Mouse (Mus musculus) common myeloid progenitor, adult 5-6 weeks (primary cell): ENCODE data around the gene Cnih3. TPM values are rescaled to one million over a fixed set of nuclear protein-coding genes. Genes with fewer than 3 reads are reported as not detected.

Source experiments
- ATAC-seq: replicated peaks from 2 replicates; pipeline ENCODE4 v1.8.0; 2016; ENCODE audit warnings: low read depth, mild to moderate bottlenecking, moderate TSS enrichment, inconsistent platforms; ENCODE audit not compliant: poor library complexity, severe bottlenecking
- total RNA-seq: library from RNA; stranded (forward); fragments of 200-1000, 187-1606 nt; gene quantifications from 2 replicates; pipeline ENCODE4 v1.2.3, GENCODE M21; 2017

The Cnih3 gene
- total RNA-seq, 1 experiment from 2014 or later: 0.09 TPM

DNA sequence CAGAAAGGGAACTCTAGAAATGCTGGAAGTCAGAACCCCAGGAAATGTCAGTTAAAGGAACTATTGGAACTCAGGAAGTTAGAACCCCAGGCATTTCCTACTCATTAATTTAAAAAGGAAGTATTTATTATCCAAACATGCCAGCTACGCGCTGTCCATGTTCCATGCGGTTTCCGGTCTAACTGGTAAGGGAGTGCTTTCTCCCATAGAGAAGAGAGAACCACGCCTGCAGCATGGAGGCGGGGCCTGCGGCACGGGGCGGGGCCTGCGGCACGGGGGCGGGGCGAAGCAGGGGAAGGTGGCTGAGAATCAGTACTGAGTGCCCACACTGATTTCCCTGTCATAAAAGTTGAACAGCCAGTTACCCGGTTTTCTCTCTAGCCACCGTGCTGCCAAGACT lies 6.9 kb upstream of the Cnih3 start:
- peak; percentile 97 for ATAC-seq

DNA sequence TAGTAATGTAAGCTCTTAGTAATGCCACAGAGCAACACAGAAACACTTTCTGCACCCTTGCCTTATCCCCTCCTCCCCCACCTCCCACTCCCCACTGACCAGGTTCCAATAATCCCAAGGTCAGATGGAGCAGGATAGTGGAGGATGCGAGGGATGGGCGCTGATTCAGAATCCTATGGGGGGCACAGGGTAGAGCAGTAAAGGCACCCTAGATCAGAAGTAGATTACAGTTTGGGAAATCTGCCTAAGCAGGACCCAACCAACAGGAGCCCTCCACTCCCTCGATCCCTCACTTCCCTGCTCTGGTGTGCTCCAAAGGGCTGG lies 423 bp upstream of the Cnih3 start:
- no peak for ATAC-seq

DNA sequence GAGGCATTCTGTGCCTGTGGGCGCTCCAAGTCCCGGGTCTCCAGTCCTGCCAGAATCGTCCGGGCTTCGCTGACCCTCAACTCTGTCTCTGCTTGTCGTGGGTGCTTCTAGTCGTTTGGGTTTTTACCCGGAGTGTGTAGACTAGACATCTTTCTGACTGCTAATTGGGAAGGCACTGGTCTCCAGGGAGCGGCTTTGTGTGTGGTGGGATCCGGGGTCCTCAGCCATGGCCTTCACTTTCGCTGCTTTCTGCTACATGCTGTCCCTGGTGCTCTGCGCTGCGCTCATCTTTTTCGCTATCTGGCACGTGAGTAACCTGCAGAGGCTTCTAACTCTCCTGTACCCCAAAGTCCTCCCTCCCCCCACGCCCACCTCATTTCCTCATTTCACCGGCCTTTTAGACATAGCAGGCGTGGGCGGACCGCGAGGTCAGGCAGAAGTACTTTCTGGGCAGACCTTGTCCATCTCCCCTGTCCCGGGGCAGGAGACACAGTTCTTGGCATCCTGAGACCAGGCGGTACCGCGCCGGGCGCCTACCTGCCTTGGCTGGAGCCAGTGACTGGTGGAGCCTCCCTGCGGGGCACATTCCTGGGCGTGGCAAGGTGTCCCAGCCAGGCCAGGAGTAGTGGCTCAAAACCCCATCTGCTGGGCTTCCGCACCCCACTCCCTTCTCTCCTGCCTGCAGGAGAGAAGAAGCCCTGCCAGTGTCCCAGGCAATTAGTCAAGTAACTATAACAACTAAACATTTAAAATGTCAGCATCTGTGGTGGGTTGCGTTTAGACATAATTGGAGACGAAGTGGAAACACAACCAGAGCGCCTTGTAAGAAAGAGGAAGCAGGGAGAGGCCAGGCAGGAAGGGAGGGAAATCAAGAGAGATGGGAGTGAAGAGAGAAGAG lies 1.0 kb downstream of the Cnih3 start:
- ATAC-seq: peak; percentile 71

DNA sequence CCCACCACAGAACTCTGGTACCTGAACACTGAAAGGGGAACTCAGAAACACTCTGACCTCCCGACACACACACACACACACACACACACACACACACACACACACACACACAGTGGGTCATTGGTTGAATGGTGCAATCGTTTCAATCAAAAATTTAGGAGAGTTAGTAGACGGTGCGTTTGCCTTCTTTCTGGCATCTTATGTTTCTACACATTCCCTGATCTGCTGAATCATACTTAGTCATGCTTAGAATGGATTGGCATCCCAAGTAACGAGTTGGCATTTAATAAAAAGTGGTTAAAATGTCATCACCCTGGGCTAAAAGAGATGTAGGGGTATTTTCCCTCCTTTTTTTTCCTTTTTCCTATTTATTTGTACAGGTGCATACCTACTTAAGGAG lies 3.3 kb downstream of the Cnih3 start:
- no peak for ATAC-seq

DNA sequence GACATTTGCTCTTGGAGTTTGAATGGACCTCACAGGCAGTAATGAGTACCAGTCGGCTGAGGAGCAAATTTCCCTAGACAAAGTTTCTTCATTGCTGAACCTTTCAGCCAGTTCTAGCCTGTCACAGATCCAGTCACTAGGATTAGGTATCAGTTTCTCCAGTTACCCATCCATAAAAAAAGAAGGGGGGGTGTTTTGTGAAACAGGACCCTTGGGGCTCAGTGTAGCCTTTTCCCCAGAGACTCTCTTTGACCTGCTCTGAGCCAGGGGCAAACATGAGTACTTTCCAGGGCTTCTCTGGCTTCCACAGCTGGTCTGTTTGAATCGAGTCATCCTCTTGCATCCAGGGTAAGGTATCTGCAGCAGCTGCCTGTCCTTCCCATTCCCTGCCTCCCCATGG lies 5.4 kb downstream of the Cnih3 start:
- ATAC-seq: no peak

DNA sequence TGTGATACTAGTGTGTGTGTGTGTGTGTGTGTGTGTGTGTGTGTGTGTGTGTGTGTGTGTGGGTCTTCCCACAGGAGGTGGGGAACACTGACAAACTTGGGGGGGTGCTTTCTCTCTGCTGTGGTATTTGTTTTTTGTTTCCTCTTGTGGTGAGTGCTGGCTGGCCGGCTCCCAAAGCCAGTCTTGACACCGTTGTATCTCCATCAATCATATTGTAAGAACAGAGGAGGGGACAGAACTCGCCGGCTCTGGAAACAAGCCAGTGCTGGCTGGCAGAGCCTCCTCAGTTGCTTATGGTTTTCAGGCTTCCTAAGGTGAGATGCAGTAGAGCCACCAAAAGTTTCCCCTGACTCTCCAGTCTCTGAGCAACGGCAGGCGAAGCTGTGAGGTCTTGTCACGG lies 6.1 kb downstream of the Cnih3 start:
- peak; percentile 33 for ATAC-seq

DNA sequence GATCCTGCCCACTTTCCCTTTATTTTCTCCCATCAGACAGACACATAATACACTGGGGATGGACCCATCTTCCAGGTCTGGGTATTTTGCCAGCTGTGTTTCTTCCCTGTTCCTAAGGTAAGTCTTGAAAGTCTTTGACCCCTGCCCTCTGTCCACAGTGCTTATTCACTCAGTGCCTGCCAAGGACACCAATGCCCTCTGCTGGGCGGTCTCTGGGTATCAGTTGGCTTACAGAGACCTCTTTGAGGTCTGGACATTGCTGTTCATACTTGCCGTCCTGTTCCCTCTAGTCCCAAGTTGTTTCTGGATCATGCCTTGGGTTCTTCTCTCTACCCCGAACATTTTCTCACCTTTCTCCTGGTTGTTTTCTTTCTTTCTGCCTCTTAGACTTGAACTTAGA lies 8.3 kb downstream of the Cnih3 start:
- no peak for ATAC-seq

DNA sequence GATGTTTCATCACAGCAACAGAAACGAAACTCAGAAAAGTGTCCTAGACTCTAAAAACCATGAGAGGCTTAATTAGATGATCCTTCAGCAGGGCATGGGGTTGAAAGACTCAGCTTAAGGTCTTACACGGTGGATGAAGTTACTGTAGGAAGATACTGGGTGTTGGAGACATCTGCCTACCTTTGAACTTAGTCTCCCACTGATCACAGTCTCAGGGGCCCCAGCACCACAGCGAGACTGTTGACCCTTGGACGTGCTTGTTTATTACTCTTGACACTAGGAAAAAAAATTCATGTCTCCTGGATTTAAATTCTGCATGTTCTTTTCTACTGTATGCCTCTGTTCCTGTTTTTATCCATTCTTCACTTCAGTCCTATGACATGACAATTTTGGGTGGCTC lies 11.6 kb downstream of the Cnih3 start:
- ATAC-seq: no peak

DNA sequence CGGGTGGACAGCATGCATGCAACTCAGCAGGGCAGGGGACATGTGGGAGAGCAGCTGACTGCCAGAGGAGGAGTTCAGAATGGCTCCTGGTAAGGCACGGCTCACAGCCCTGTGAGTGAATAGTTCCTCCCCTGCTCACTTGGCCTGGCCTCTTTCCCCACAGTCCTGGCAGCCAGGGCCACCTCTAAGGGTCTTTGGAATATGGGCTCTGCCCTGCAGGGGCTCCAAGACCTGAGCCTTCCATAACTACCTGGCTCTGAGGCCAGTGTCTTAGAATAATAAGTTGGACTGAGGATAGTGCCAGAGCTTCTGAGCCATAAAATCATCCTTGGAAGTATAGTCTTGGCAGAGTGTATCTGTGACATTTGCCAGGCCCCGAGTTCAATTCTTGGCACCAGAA lies 12.9 kb downstream of the Cnih3 start:
- no peak for ATAC-seq

DNA sequence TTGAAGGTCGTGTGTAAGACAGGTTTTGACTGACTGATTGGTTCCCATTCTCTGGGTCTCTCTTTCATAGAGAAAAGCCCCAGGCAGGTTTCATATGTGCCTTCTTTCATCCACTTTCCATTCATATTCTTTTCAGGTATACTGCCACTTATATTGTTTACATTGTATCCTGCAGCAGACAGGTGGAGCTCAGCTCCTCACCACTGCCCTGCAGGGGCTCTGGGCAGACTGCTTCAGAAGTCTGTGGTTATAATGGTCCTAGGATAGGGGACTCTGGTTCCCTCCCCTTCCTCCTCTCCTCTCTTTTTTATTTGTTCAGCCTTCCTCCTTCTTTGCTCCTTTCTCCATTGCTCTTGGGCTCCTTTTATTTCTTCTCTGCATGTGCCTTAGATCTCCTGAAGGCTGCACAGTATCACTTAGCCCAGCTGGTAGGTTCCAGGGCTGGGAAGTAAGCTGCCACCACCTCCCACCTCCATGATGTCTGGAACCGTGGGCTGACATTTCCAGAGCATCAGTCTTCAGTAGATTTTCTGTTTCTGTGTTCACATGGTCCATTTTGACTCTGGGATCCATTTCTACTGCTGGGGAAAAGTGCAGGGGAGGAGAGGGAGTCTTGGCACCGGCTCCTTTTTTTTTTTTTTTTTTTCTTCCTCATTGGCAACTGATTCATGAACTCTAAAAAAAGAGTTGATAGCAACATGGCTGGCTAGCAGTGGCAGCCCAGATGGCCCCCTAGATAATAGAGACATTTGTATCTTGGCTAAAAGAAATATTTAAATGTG lies 16.6 kb downstream of the Cnih3 start:
- ATAC-seq: no peak

DNA sequence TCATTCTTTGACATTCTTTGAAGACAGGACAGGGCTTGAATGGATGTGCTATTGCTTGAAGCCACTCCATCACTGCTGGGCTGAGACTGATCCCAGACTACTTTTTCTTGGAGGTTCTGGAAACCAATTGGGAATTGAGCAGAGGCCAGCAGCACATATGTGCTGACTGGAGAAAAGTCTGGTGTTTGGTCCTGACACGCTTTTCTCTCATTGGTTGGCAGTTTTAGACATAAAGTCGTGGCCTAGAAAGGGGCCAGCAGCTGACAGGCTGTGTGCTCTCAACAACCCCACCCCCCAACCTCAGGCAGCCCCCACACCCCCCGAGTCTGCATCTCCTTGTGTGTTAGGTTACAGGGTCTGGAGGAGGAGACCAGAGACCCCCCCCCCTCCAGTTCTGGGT lies 17.9 kb downstream of the Cnih3 start:
- ATAC-seq: no peak

DNA sequence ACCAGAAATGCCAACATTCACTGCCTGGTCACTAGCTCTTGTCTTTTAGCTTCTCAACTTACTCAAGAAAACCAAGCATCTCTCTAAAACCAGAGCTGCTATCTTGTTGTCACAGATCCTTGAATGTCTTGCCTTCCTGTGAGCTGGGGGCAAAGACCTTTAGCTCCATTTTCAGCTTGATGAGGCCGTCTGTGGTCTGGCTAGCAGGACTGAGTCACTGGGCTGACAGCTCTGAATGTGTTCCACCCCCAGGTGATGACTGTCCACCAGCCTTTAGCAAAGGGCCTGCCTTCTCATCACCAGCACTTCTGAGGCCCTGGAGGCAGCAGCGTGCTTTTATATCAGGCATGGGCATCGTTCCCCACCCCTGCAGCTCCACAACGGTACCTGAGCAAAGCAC lies 18.8 kb downstream of the Cnih3 start:
- 0 out of 2 replicates have a peak, but pooled peaks have one; percentile 8 for ATAC-seq

DNA sequence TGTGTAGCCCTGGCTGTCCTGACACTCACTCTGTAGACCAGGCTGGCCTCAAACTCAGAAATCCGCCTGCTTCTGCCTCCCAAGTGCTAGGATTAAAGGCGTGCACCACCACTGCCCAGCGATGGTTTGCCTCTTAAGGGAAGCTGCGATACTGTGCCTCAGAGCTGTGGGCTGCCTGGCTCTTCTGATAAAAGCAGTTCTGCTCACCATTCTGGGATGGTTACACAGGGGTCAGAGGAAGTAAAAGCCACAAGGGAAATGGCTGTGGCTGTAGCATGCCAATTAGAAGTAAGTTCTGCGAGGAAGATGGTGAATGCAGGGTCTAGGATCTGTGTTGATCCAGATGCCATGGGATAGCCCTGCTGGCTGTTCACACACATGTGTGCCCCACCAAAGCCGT lies 19.9 kb downstream of the Cnih3 start:
- ATAC-seq: peak; percentile 82

DNA sequence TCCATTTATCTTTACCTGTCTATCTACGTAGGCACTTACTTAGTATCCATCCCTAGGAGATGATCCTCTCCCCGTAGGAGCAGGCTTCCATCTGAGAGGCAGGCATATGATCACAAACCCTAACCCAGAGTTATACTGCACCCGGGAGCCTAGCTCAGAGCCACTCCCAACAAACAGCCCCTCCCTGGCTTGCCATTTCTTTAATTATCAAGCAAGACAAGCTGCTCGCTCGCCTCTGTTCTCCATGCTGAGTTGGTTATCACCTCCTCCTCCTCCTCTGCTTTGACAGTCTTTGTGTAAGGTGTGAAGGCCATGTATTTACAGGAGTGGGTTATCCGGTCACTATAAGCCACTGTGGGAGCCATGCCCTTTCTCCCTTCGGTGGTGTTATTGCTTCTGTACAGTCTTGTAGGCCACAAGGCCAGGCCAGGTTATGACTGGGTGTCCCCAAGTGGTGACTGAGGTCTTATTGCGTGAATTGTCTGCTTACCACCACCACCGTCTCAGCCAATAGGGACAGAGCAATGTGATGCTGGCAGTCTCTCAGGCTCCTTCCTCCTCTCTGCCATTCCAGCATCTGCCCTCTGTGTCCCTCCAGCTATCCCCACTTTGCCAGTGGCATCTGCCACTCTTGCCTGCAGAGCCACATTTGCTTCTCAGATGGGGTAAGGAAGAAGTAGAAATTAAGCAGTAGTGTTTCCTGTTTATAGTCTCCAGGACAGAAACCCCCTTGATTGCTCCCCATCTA lies 22.4 kb downstream of the Cnih3 start:
- no peak for ATAC-seq

DNA sequence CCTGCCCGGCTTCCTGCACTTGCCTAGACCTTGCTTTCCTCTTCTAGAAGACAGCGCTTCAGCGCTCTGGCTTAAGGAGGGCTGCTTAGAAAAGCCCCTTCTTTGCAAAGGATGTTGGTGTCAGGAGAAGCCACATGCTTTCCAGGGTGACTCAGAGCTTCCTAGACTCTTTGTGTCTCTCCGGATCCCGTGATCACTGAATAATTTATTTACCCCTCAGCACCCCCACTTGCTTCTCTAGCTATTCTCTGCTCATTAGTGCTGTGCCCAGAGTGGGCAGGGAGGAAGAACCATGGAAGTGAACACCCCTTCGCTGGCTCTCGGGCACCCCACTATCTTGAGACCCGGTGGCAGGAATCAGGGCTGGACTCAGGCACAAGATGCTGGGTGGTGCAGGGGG lies 24.0 kb downstream of the Cnih3 start:
- no peak; the same call in 1 of the 2 replicates for ATAC-seq

DNA sequence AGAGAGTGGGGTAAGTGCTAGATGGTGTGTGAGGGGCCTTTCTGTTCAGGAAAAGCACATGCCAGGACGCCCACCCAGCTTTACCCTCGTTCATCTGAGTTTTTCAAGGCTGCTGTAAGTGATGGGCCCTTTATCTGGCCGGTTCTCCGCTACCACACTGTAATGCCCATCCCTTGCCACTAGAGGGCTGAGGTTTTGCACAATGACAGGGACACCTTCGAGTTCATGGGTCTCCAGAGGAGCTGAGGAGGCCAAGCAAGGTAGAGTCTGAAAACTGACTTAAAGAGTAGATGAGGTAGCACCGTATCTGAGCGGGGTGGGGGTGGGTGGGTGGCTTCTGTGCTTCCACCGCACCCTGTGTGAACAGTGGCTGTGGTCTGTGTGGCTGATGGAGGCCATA lies 27.2 kb downstream of the Cnih3 start:
- peak; percentile 59 for ATAC-seq

DNA sequence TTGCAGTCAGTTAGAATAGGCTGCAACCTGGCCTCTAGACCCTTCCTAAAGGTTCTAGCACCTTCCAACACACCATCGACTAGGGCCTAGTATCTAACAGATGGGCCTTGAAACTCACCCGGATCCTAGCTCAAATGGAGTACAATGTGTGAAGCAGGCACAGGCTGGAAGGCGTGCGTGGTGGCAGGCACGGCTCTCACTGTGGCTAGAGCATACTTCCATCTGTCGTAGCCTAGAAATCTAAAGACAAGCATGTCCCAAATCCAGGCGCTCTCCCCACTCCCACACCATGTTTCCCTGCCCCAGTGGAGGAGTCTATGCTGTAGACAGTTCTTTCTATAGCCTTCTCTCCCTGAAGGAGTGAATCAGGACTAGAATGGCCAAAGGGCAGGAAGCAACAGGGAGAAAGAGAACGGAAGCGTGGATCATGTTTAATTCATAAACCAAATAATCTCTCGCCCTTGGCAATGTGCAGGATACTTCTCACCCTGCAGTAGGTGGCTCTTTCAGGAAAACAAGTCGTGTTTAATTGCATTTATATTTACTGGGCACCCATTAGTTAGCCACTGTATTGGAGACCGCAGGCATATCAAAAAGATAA lies 29.1 kb downstream of the Cnih3 start:
- ATAC-seq: no peak

DNA sequence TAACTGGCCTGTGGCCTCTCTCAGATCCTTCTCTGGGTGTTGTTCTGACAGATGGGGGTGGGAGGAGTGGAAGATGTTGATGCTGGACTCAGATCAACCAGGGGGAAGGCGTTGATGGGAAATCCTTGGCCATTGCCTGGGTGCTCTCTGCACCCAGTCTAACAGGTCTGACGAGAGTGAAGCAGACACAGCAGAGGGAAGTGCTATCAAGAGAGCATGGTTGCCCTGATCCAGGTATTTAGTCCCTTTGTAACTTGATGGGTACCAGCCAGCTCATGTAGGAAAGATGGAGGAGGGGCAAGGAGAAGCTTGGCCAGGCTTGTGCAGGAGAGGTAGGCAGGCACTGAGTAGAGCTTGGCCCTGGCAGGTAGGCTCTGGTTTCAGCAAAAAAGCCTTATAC lies 36.8 kb downstream of the Cnih3 start:
- ATAC-seq: no peak

DNA sequence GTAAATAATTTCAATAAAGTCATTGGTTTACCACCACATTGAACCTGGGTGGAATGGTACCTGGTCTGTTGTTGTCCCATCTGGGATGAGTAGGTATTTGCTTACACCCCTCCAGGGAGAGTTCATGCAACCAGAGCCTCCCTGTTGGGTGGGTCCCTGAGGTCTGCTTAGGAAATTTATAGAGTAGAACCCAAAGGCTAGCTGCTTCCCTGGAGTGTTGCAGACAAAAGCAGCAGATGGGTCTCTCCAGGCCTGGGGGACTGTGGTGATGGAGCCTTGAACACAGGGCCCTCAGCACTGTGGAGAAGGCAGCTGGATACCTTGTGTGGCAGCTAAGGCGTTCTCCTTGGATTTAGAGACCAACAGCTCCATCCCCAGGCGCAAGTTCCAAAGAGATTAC lies 40.1 kb downstream of the Cnih3 start:
- no peak for ATAC-seq
